Mouse (Mus musculus) heart, adult 8-10 months (tissue): Measurements from ENCODE around the gene Gm49366. TPM values are rescaled to one million over a fixed set of nuclear protein-coding genes. Genes with fewer than 3 reads are reported as not detected.
"Not testable (repeated sequence)": the region's sequence is repeated elsewhere in the genome, so short reads cannot be mapped to it uniquely, and the experiment has no call there.

ENCODE experiments used
- DNase-seq: peaks from one replicate; pipeline ENCODE4 v3.0.0; 2022; ENCODE audit warnings: low spot score
- total RNA-seq, 4 experiments: library from RNA; stranded (reverse); gene quantifications; 2 replicates each; pipeline ENCODE4 v1.2.4; 2022

The Gm49366 gene
- total RNA-seq, 4 experiments from 2014 or later: 0.81 TPM; not detected in 3

DNA sequence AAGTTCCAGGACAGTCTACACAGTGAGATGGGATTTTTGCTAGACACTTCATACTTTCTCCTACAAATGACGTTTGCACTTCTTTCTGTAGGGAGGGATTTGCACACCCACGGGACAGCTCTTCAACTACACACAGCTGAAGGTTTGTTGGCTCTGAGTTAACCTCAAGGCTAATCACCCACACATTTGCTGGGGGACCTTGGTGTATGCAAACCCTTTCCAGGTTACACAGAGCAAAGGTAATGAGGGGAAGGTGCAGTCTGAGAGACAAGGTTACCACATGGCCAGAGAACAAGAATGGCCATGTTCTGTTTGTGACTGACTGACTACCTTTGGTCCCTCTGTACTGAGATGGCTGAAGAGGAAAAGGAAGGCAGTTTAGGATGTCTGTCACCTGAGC is 45.1 kb downstream of the Gm49366 start:
- DNase-seq: no peak

DNA sequence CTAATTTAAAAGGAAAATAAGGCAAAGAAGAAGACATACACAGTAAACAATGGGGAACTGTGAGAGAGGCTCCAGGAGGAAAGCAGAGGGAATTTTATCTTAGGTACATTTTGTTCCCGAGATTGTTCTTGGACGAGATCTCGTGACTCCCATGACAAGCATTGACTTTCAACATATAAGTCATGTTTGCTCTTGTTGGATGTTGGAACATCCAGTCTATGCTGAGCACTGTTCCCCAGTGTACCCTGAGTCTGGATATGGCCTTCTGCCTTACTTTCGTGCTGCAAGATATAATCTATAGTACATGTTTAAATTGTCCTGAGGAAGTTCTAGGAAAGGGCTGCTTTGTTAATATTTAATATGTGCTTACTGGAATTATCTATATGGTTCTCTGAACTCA is 45.8 kb downstream of the Gm49366 start:
- DNase-seq: no peak

DNA sequence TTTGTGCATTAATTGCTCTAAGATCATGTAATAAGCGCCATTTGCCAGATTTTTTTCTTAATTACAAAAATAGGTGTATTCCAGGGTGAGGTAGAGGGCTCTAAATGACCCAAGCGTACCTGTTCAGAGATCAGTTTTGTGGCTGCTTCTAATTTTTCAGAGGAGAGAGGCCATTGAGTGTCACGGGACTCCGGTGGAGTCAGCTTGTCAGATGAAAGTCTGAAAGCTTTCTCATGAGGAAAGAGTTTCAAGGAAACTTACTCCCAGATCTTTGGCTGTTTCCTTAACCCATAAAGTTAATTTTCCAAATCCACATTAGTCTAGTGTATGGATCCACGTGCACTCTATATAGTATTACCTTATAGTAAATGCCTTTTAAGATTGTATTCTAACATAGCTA is 55.9 kb downstream of the Gm49366 start:
- DNase-seq: not testable (repeated sequence)

DNA sequence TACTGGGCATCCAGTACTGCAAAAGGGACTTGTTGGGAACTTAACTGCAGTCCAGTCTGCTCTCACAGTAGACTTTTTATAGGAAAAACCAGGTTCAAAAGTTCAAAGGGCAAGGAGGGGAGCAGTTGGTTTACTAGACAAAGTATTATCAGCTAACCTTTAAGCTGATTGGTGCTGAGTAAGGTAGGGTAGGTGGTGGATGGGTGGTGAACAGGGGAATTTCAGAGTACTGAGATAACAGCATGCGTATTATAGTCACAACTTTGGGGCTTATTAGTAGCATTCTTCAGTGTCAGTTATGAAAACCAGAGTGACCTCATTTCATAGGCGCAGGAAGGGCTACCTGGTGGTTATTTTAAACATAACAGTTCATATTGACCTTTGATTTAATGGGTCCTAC is 60.9 kb downstream of the Gm49366 start:
- no peak for DNase-seq

DNA sequence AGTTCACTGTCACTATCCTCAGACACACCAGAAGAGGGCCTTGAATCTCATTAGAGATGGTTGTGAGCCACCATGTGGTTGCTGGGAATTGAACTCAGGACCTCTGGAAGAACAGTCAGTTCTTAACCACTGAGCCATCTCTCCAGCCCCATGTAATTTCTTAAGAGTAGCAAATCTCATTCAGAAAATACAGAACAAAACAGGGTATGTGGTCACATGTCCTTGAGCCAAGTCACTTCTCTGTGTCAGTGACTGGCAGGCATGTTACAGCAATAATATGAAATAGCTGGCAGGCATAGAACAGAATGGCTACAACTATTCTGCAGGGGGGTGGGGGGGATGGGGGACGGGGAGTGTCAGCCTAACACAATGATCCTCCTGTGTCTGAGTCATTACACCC is 61.3 kb downstream of the Gm49366 start:
- DNase-seq: no peak

DNA sequence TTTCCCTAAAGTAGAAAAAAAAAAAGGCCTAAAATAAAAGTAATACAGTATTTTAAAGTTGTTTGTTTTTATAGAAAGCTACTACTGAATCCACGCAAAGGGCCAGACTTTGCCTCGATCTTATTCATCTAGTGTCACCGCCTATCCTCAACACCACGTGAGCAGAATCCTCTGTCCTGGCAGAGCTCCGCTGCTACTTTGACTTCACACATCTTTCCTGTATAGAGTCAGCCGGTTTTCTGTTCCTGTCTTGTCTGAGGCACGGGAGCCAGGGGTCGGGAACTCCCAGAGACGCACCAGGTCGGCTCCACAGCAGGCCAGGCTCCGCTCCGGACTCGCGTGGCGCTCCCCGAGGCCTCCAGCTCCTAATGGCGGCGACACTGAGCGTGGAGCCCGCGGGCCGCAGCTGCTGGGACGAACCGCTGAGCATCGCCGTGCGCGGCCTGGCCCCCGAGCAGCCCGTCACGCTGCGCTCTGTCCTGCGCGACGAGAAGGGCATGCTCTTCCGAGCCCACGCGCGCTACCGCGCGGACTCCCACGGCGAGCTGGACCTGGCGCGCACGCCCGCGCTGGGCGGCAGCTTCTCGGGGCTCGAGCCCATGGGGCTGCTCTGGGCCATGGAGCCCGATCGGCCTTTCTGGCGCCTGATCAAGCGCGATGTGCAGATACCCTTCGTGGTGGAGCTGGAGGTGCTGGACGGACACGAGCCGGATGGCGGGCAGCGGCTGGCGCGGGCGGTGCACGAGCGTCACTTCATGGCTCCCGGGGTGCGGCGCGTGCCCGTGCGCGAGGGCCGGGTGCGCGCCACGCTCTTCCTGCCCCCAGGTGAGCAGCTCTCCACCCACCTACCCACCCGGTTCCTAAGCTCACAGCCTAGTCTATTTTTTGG is 62.1 kb downstream of the Gm49366 start, which contains the start of gene Acot6:
Acot6 (plus strand) TSS at position 51 of the 889 bp plus-strand sequence.
- peak; percentile 45 for DNase-seq

DNA sequence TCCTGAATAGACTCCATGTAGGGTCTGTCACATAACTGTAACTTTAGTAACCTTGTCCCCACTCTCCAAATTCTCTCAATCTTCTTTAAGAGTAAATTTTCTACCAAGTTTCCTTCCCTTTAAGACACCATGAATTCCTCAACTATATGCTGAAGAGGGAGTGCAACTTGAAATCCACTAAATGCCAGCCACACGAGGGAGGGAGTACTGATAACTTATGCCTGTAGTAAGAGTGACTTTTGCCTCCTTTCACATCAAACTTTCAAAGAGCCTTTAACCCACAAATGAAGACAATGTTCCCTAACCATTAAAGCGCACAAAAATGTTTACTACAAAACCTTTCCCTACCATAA is 62.7 kb downstream of the Gm49366 start:
- DNase-seq: no peak

DNA sequence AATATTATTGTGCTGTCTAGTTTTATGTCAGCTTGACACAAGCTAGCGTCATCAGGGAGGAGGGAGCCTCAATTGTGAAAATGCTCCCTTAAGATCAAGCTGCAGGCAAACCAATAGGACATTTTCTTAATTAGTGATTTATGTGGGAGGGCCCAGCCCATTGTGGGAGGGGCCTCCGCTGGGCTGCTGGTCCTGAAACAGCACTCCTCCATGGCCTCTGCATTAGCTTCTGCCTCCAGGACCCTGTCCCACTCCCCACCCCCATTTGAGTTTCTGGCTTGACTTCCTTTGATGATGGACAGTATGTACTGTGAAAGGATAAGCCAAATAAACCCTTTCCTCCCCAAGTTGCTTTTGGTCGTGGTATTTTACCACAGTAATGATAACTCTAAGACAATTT is 68.3 kb downstream of the Gm49366 start:
- no peak for DNase-seq

DNA sequence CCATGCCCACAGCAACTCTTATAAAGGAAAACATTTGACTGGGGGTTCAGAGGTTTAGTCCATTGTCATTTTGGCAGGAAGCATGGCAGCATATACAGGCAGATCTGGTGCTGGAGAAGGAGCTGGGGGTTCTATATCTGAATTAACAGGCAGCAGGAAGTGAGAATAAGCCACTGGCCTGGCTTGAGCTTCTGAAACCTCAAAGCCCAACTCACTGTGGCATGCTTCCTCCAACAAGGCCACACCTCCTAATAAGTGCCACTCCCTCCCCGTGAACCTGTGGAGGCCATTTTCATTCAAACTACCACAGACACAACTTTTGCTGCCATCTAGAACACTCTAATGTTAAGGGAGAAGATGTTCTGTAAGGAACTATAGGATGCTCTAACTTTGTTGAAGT is 69.0 kb downstream of the Gm49366 start:
- no peak for DNase-seq

Other genes starting within 250 kb of the Gm49366 start
- gene Numb, start 117.0 kb upstream of the Gm49366 start, total RNA-seq: 10 to 100 TPM; 27.6 to 36.5 (median 29.3) TPM
- gene Riox1, start 88.3 kb upstream of the Gm49366 start, total RNA-seq: 1 to 10 TPM; 4.3 to 5.9 (median 4.7) TPM
- not detected for gene Heatr4, start 54.1 kb upstream of the Gm49366 start, total RNA-seq
- 100 to 1,000 TPM; 102 to 134 (median 110) TPM for gene Acot2, start 51.1 kb upstream of the Gm49366 start, total RNA-seq
- 10 to 100 TPM; 29.0 to 59.1 (median 44.3) TPM for gene Acot1, start 29.4 kb upstream of the Gm49366 start, total RNA-seq
- gene Acot4, start 556 bp upstream of the Gm49366 start, total RNA-seq: 1 to 10 TPM in 3 of 4 experiments, under 1 TPM in 1; 0.73 to 1.5 (median 1.3) TPM
- gene Acot3, start 13.2 kb downstream of the Gm49366 start, total RNA-seq: 1 to 10 TPM in 1 of 4 experiments, under 1 TPM in 3; 0.38 to 1.4 (median 0.95) TPM
- not detected for gene Acot5, start 30.4 kb downstream of the Gm49366 start, total RNA-seq
- 1 to 10 TPM; 1.9 to 2.8 (median 2.4) TPM for gene Acot6, start 61.7 kb downstream of the Gm49366 start, total RNA-seq
- 1 to 10 TPM; 6.2 to 7.8 (median 7.0) TPM for gene Dnal1, start 75.4 kb downstream of the Gm49366 start, total RNA-seq
- gene Pnma1, start 109.6 kb downstream of the Gm49366 start, total RNA-seq: under 1 TPM in 2 of 4 experiments, not detected in 2; 0.11 TPM
- 10 to 100 TPM; 13.1 to 17.5 (median 14.5) TPM for gene Elmsan1, start 179.9 kb downstream of the Gm49366 start, total RNA-seq
- gene Ptgr2, start 246.3 kb downstream of the Gm49366 start, total RNA-seq: 100 to 1,000 TPM; 216 to 264 (median 243) TPM